Mouse (Mus musculus): Measurements from ENCODE around the gene Cdca4. TPM values are rescaled to one million over a fixed set of nuclear protein-coding genes. Genes with fewer than 3 reads are reported as not detected.
"Not testable (repeated sequence)": the region's sequence is repeated elsewhere in the genome, so short reads cannot be mapped to it uniquely, and the experiment has no call there.

The Cdca4 gene
- polyA plus RNA-seq, 1 experiment from 2014 or later = 175 TPM

GRCm38 (mm10) chr12:112823221-112823620 is 6.0 kb downstream of the Cdca4 start:
- Histone ChIP-seq H3K4me1 (ENCODE audit: control insufficient read depth, insufficient read depth, low read length) (peaks cover 3% of the 10 kb centered on the region; the same call in 1 of the 2 replicates), H3K27ac (replicated peaks; ENCODE audit: low read depth, low read length) (no peak overlapping the region), H3K9ac (replicated peaks; ENCODE audit: low read length) (no peak overlapping the region), H3K27me3 (ENCODE audit: control insufficient read depth, insufficient read depth, low read length) (no peaks in the 10 kb centered on the region), H3K4me2 (ENCODE audit: low read depth, low read length) (no peak overlapping the region), H3K9me3 (replicated peaks; ENCODE audit: control insufficient read depth, low read length) (no peaks in the 10 kb centered on the region), H3K4me3 (ENCODE audit: low read depth, low read length) (no peak overlapping the region), H3K36me3 (replicated peaks; ENCODE audit: control insufficient read depth, insufficient read depth, low read depth, low read length) (peaks cover 21% of the 10 kb centered on the region)
- WGBS = 79% methylated on average over 4 of the region's 4 CpGs
- DNase-seq (ENCODE audit: low spot score) (no peak), ATAC-seq (replicated peaks; ENCODE audit: insufficient number of reproducible peaks, low FRiP score, low TSS enrichment, low read depth) (no peak)

GRCm38 (mm10) chr12:112822676-112823075 is 6.5 kb downstream of the Cdca4 start:
- Histone ChIP-seq H3K27ac (replicated peaks; ENCODE audit: low read depth, low read length) (no peak overlapping the region), H3K4me3 (ENCODE audit: low read depth, low read length) (no peak overlapping the region), H3K4me2 (ENCODE audit: low read depth, low read length) (no peak overlapping the region), H3K27me3 (ENCODE audit: control insufficient read depth, insufficient read depth, low read length) (no peaks in the 10 kb centered on the region), H3K4me1 (ENCODE audit: control insufficient read depth, insufficient read depth, low read length) (peaks cover 3% of the 10 kb centered on the region; the same call in 1 of the 2 replicates), H3K36me3 (replicated peaks; ENCODE audit: control insufficient read depth, insufficient read depth, low read depth, low read length) (peaks cover 21% of the 10 kb centered on the region), H3K9ac (replicated peaks; ENCODE audit: low read length) (no peak overlapping the region), H3K9me3 (replicated peaks; ENCODE audit: control insufficient read depth, low read length) (no peaks in the 10 kb centered on the region)
- 85% methylated on average over 2 of the region's 2 CpGs for WGBS
- ATAC-seq (replicated peaks; ENCODE audit: insufficient number of reproducible peaks, low FRiP score, low TSS enrichment, low read depth) = no peak
- DNase-seq (ENCODE audit: low spot score) = no peak

- DNase-seq (ENCODE audit: low spot score) (no peak), ATAC-seq (replicated peaks; ENCODE audit: insufficient number of reproducible peaks, low FRiP score, low TSS enrichment, low read depth) (no peak)
- no peaks in the 10 kb centered on the region for H3K9me3 ChIP-seq (replicated peaks; ENCODE audit: control insufficient read depth, low read length)
- no peak overlapping the region for H3K4me3 ChIP-seq (ENCODE audit: low read depth, low read length)
- no peak overlapping the region for H3K4me2 ChIP-seq (ENCODE audit: low read depth, low read length)
- peaks cover 21% of the 10 kb centered on the region for H3K36me3 ChIP-seq (replicated peaks; ENCODE audit: control insufficient read depth, insufficient read depth, low read depth, low read length)
- H3K9ac ChIP-seq (replicated peaks; ENCODE audit: low read length) = no peak overlapping the region
- H3K27me3 ChIP-seq (ENCODE audit: control insufficient read depth, insufficient read depth, low read length) = no peaks in the 10 kb centered on the region
- H3K4me1 ChIP-seq (ENCODE audit: control insufficient read depth, insufficient read depth, low read length) = peaks cover 3% of the 10 kb centered on the region; the same call in 1 of the 2 replicates
- 90% methylated on average over 4 of the region's 4 CpGs for WGBS
- no peak overlapping the region for H3K27ac ChIP-seq (replicated peaks; ENCODE audit: low read depth, low read length)
Observed at GRCm38 (mm10) chr12:112821974-112822373, 7.2 kb downstream of the Cdca4 start.

GRCm38 (mm10) chr12:112821216-112821615 is 8.0 kb downstream of the Cdca4 start:
- Histone ChIP-seq H3K27me3 (ENCODE audit: control insufficient read depth, insufficient read depth, low read length) (no peaks in the 10 kb centered on the region), H3K4me1 (ENCODE audit: control insufficient read depth, insufficient read depth, low read length) (peaks cover 3% of the 10 kb centered on the region; the same call in 1 of the 2 replicates), H3K27ac (replicated peaks; ENCODE audit: low read depth, low read length) (no peak overlapping the region), H3K36me3 (replicated peaks; ENCODE audit: control insufficient read depth, insufficient read depth, low read depth, low read length) (peaks cover 21% of the 10 kb centered on the region), H3K9me3 (replicated peaks; ENCODE audit: control insufficient read depth, low read length) (no peaks in the 10 kb centered on the region), H3K4me2 (ENCODE audit: low read depth, low read length) (no peak overlapping the region), H3K4me3 (ENCODE audit: low read depth, low read length) (no peak overlapping the region), H3K9ac (replicated peaks; ENCODE audit: low read length) (no peak overlapping the region)
- no peak for DNase-seq (ENCODE audit: low spot score)
- no peak for ATAC-seq (replicated peaks; ENCODE audit: insufficient number of reproducible peaks, low FRiP score, low TSS enrichment, low read depth)
- WGBS = 59% methylated on average over 1 of the region's 1 CpGs

- Histone ChIP-seq H3K9ac (replicated peaks; ENCODE audit: low read length) (no peak overlapping the region), H3K4me3 (ENCODE audit: low read depth, low read length) (no peak overlapping the region), H3K36me3 (replicated peaks; ENCODE audit: control insufficient read depth, insufficient read depth, low read depth, low read length) (peaks cover 21% of the 10 kb centered on the region), H3K4me2 (ENCODE audit: low read depth, low read length) (no peak overlapping the region), H3K27ac (replicated peaks; ENCODE audit: low read depth, low read length) (no peak overlapping the region), H3K4me1 (ENCODE audit: control insufficient read depth, insufficient read depth, low read length) (peaks cover 3% of the 10 kb centered on the region; the same call in 1 of the 2 replicates), H3K9me3 (replicated peaks; ENCODE audit: control insufficient read depth, low read length) (no peaks in the 10 kb centered on the region), H3K27me3 (ENCODE audit: control insufficient read depth, insufficient read depth, low read length) (no peaks in the 10 kb centered on the region)
- DNase-seq (ENCODE audit: low spot score) (no peak), ATAC-seq (replicated peaks; ENCODE audit: insufficient number of reproducible peaks, low FRiP score, low TSS enrichment, low read depth) (no peak)
- 91% methylated on average over 12 of the region's 12 CpGs for WGBS
Observed at GRCm38 (mm10) chr12:112820401-112820999, 8.7 kb downstream of the Cdca4 start.

- Histone ChIP-seq H3K4me3 (ENCODE audit: low read depth, low read length) (no peak overlapping the region), H3K36me3 (replicated peaks; ENCODE audit: control insufficient read depth, insufficient read depth, low read depth, low read length) (peaks cover 21% of the 10 kb centered on the region), H3K27ac (replicated peaks; ENCODE audit: low read depth, low read length) (no peak overlapping the region), H3K4me2 (ENCODE audit: low read depth, low read length) (no peak overlapping the region), H3K4me1 (ENCODE audit: control insufficient read depth, insufficient read depth, low read length) (peaks cover 3% of the 10 kb centered on the region; the same call in 1 of the 2 replicates), H3K9ac (replicated peaks; ENCODE audit: low read length) (no peak overlapping the region), H3K27me3 (ENCODE audit: control insufficient read depth, insufficient read depth, low read length) (no peaks in the 10 kb centered on the region), H3K9me3 (replicated peaks; ENCODE audit: control insufficient read depth, low read length) (no peaks in the 10 kb centered on the region)
- DNase-seq (ENCODE audit: low spot score) (no peak), ATAC-seq (replicated peaks; ENCODE audit: insufficient number of reproducible peaks, low FRiP score, low TSS enrichment, low read depth) (no peak)
- 92% methylated on average over 8 of the region's 8 CpGs for WGBS
Observed at GRCm38 (mm10) chr12:112819057-112819662, 10.1 kb downstream of the Cdca4 start.

GRCm38 (mm10) chr12:112816866-112817265 is 12.4 kb downstream of the Cdca4 start:
- H3K27ac ChIP-seq (replicated peaks; ENCODE audit: low read depth, low read length); H3K9me3 ChIP-seq (replicated peaks; ENCODE audit: control insufficient read depth, low read length); ATAC-seq (replicated peaks; ENCODE audit: insufficient number of reproducible peaks, low FRiP score, low TSS enrichment, low read depth); H3K27me3 ChIP-seq (ENCODE audit: control insufficient read depth, insufficient read depth, low read length); H3K4me1 ChIP-seq (ENCODE audit: control insufficient read depth, insufficient read depth, low read length); H3K9ac ChIP-seq (replicated peaks; ENCODE audit: low read length); DNase-seq (ENCODE audit: low spot score); H3K4me3 ChIP-seq (ENCODE audit: low read depth, low read length); H3K4me2 ChIP-seq (ENCODE audit: low read depth, low read length): not testable (repeated sequence)
- H3K36me3 ChIP-seq (replicated peaks; ENCODE audit: control insufficient read depth, insufficient read depth, low read depth, low read length) = peaks cover 21% of the 10 kb centered on the region
- WGBS = 86% methylated on average over 7 of the region's 7 CpGs

- Histone ChIP-seq H3K4me1 (ENCODE audit: control insufficient read depth, insufficient read depth, low read length) (no peaks in the 10 kb centered on the region), H3K9ac (replicated peaks; ENCODE audit: low read length) (no peak overlapping the region), H3K27me3 (ENCODE audit: control insufficient read depth, insufficient read depth, low read length) (no peaks in the 10 kb centered on the region), H3K27ac (replicated peaks; ENCODE audit: low read depth, low read length) (no peak overlapping the region), H3K36me3 (replicated peaks; ENCODE audit: control insufficient read depth, insufficient read depth, low read depth, low read length) (peaks cover 15% of the 10 kb centered on the region), H3K9me3 (replicated peaks; ENCODE audit: control insufficient read depth, low read length) (no peaks in the 10 kb centered on the region), H3K4me3 (ENCODE audit: low read depth, low read length) (no peak overlapping the region), H3K4me2 (ENCODE audit: low read depth, low read length) (no peak overlapping the region)
- WGBS = 59% methylated on average over 4 of the region's 4 CpGs
- DNase-seq (ENCODE audit: low spot score) (peak; percentile 58), ATAC-seq (replicated peaks; ENCODE audit: insufficient number of reproducible peaks, low FRiP score, low TSS enrichment, low read depth) (no peak)
Observed at GRCm38 (mm10) chr12:112816294-112816693, 12.9 kb downstream of the Cdca4 start.
